ENCODE assay signal across 13 mouse cellular contexts in the genomic region with DNA sequence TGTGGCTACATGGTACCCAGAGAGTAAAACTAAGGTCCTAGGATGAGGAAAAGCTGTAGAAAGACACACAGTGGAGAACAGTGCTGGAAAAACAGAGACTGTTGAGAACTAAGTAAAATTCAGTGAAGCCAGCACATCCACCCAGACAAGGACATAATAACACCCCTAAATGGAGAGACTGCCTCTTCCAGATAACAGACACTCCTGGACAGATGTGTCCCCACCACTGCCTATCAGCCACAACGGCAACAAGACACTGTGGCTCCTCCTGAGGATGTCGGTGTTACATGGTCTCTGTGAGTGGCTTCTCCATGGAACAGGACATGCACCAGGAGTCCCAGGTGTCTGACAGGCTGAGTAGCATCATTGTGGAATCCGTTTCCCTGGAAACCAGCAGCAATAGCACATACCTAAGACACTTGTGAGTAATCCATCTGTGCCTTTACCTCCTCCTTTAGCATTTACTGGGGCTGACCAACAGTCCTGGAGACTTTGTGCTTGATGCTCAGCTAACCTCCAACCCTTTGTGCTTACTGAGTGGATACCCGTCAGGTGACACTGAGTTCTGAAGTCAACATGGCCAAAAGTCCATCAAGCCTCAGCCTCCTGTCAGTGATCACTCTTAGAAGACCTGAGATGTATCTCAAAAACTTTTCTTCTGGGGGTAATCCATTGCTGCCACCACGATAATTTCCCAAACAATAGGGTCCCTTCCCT.
DNase-seq lines count a peak whose midpoint lies in the region; ATAC-seq and TF ChIP-seq lines count a peak whose summit lies in the region.
"Had no signal": no experiment of that assay in that cellular context is flagged by ENCODE, and none has a peak within 500 bp of the region (broad histone marks: within the 10 kb centered on the region; RNA-seq: fewer than 3 reads in every experiment).

No protein-coding gene starts in this region.

- 38% methylated on average over 5 of the region's 5 CpGs for whole genome bisulfite sequencing in liver, embryonic 15.5 days (ENCODE audit: insufficient replicate concordance)
- WGBS in thymus, adult 2 months, result 87% methylated on average over 5 of the region's 5 CpGs

- no peaks in the 10 kb centered on the region for H3K9me3 ChIP-seq in liver, embryonic 15.5 days (replicated peaks)
- H3K9me3 ChIP-seq: embryonic facial prominence, embryonic 12.5 days; hindbrain, embryonic 15.5 days had no signal

- peak; percentile 80 for ATAC-seq in erythroblast, adult 5-6 weeks (replicated peaks; ENCODE audit: low FRiP score, poor library complexity, severe bottlenecking)
- peak; percentile 91 for ATAC-seq in liver, embryonic 15.5 days (ENCODE audit: insufficient read depth)

- peak overlapping the region; percentile 10 for H3K4me3 ChIP-seq in liver, embryonic 15.5 days (replicated peaks)
- H3K4me3 ChIP-seq in thymus, adult 2 months (ENCODE audit: control insufficient read depth, insufficient read depth, low read length), result no peak overlapping the region
- H3K4me3 ChIP-seq: embryonic facial prominence, embryonic 12.5 days; heart, adult 2 months; hindbrain, embryonic 15.5 days had no signal

- TF ChIP-seq CTCF in thymus, adult 2 months (IDR thresholded peaks at IDR 0.05; ENCODE audit: borderline replicate concordance, control insufficient read depth, extremely low read depth, insufficient read depth, low read length, poor library complexity), result no peak

- DNase-seq in kidney, adult 8-10 months, result peak; percentile 56 to 68
- DNase-seq in kidney, postnatal 10 days, result no peak
- peak; percentile 36 for DNase-seq in c-Kit-negative CD71-positive TER-119-positive erythroid progenitor cells, embryonic 14.5 days (ENCODE audit: low read depth, low spot score)
- DNase-seq in retina, embryonic 14.5 days (ENCODE audit: low spot score), result no peak
- no peak for DNase-seq in thymus, adult 2 months
- DNase-seq: adrenal gland, postnatal 36 days; cerebellum, postnatal 10 days; heart, adult 2 months; lung, embryonic 14.5 days had no signal

- H3K4me2 ChIP-seq in liver, embryonic 15.5 days, result peak overlapping the region; percentile 56
- H3K4me2 ChIP-seq: embryonic facial prominence, embryonic 12.5 days; hindbrain, embryonic 15.5 days; lung, embryonic 14.5 days had no signal

- H3K4me1 ChIP-seq in liver, embryonic 15.5 days (replicated peaks), result peaks cover 91% of the 10 kb centered on the region
- H3K4me1 ChIP-seq in thymus, adult 2 months (replicated peaks; ENCODE audit: control insufficient read depth, insufficient read depth, low read length), result no peaks in the 10 kb centered on the region

- peak overlapping the region; percentile 41 for H3K9ac ChIP-seq in liver, embryonic 15.5 days
- H3K9ac ChIP-seq: embryonic facial prominence, embryonic 12.5 days; hindbrain, embryonic 15.5 days; lung, embryonic 14.5 days had no signal

- H3K36me3 ChIP-seq in liver, embryonic 15.5 days (replicated peaks), result peaks cover 62% of the 10 kb centered on the region
- H3K36me3 ChIP-seq in thymus, adult 2 months (ENCODE audit: control insufficient read depth, insufficient read depth, low read length), result no peaks in the 10 kb centered on the region
- H3K36me3 ChIP-seq: embryonic facial prominence, embryonic 12.5 days; hindbrain, embryonic 15.5 days had no signal

- no peaks in the 10 kb centered on the region for H3K27me3 ChIP-seq in liver, embryonic 15.5 days
- H3K27me3 ChIP-seq in thymus, adult 2 months (ENCODE audit: control insufficient read depth, insufficient read depth, low read length), result no peaks in the 10 kb centered on the region
- H3K27me3 ChIP-seq: embryonic facial prominence, embryonic 12.5 days; hindbrain, embryonic 15.5 days had no signal

- H3K27ac ChIP-seq in liver, embryonic 15.5 days (replicated peaks), result peak overlapping the region; percentile 77
- no peak overlapping the region for H3K27ac ChIP-seq in thymus, adult 2 months (ENCODE audit: control insufficient read depth, insufficient read depth, low read length)
- H3K27ac ChIP-seq: embryonic facial prominence, embryonic 12.5 days; heart, adult 2 months had no signal

- TF ChIP-seq POLR2A in thymus, adult 2 months (IDR thresholded peaks at IDR 0.05; ENCODE audit: control insufficient read depth, extremely low read depth, insufficient read depth, low read length, poor library complexity), result no peak

Comparison
In these comparisons a context has a peak if more than half of its experiments do, and no peak if none do; other contexts are left out.
1. DNase-seq: peak in kidney, adult 8-10 months (2 of 2) and c-Kit-negative CD71-positive TER-119-positive erythroid progenitor cells, embryonic 14.5 days (single experiment); none in kidney, postnatal 10 days (single experiment), retina, embryonic 14.5 days (single experiment) and thymus, adult 2 months (single experiment).